Mouse (Mus musculus): ENCODE data around the gene Trrap.

GRCm38 (mm10) chr5:144855936-144856335, 88.4 kb downstream of the Trrap start:
- TF ChIP-seq HCFC1 (IDR thresholded peaks at IDR 0.05; ENCODE audit: low read depth, low read length): no peak
- TF ChIP-seq MYC (IDR thresholded peaks at IDR 0.05; ENCODE audit: low read depth, low read length): no peak
- TF ChIP-seq POLR2A (IDR thresholded peaks at IDR 0.05; ENCODE audit: low read depth, low read length): no peak
- no peak for TF ChIP-seq ETS1 (conservative IDR thresholded peaks at IDR 0.05; ENCODE audit: low read depth, low read length)
- TF ChIP-seq MAX (IDR thresholded peaks at IDR 0.05; ENCODE audit: low read length): no peak
- TF ChIP-seq EP300 (IDR thresholded peaks at IDR 0.05; ENCODE audit: low read length): no peak
- TF ChIP-seq NELFE (IDR thresholded peaks at IDR 0.05; ENCODE audit: low read depth, low read length): no peak
- TF ChIP-seq MXI1 (IDR thresholded peaks at IDR 0.05; ENCODE audit: low read depth, low read length): no peak
- TF ChIP-seq MEF2A (IDR thresholded peaks at IDR 0.05; ENCODE audit: borderline replicate concordance, low read depth, low read length): no peak
- TF ChIP-seq CTCF (conservative IDR thresholded peaks at IDR 0.05 in 1 of 2, IDR thresholded peaks at IDR 0.05 in 1 of 2; ENCODE audit: low read depth in 2 of 2, low read length in 2 of 2): no peak
- no peak for TF ChIP-seq ZKSCAN1 (IDR thresholded peaks at IDR 0.05; ENCODE audit: borderline replicate concordance, low read depth, low read length)
- TF ChIP-seq USF2 (conservative IDR thresholded peaks at IDR 0.05; ENCODE audit: low read depth, low read length): no peak
